Mouse (Mus musculus) embryonic facial prominence, embryonic 13.5 days (tissue): ENCODE measurements around the gene Fam32a. TPM values are rescaled to one million over a fixed set of nuclear protein-coding genes. Genes with fewer than 3 reads are reported as not detected.
A peak's percentile ranks its signal among the peaks of the same experiment; 100 is the strongest.

ENCODE experiments used
- ATAC-seq: fragments of 200-750 bp; cut with Nextera tagmentation; 2 replicates; pipeline ENCODE4 v1.8.0; 2017; ENCODE audit warnings: low read depth; ENCODE audit not compliant: insufficient number of reproducible peaks, insufficient read depth, low FRiP score, low TSS enrichment
- H3K27ac ChIP-seq: fragments of 300-500 bp; sonication (generic); 2 replicates; pipeline ENCODE4 v1.5.1; 2015; ENCODE audit warnings: moderate library complexity, mild to moderate bottlenecking, inconsistent platforms
- H3K27me3 ChIP-seq: fragments of 300-500 bp; sonication (generic); 2 replicates; pipeline ENCODE4 v1.6.1; 2015; ENCODE audit warnings: mild to moderate bottlenecking, inconsistent platforms
- H3K36me3 ChIP-seq: fragments of 300-500 bp; sonication (generic); 2 replicates; pipeline ENCODE4 v1.6.1; 2015; ENCODE audit warnings: mild to moderate bottlenecking, inconsistent platforms
- H3K4me1 ChIP-seq: fragments of 300-500 bp; sonication (generic); 2 replicates; pipeline ENCODE4 v1.6.1; 2015; ENCODE audit warnings: inconsistent platforms
- H3K4me2 ChIP-seq: fragments of 300-500 bp; sonication (generic); 2 replicates; pipeline ENCODE4 v1.6.1; 2015; ENCODE audit warnings: moderate library complexity, mild to moderate bottlenecking, inconsistent platforms
- H3K4me3 ChIP-seq: fragments of 300-500 bp; sonication (generic); 2 replicates; pipeline ENCODE4 v1.5.1; 2015; ENCODE audit warnings: mild to moderate bottlenecking, inconsistent platforms
- H3K9ac ChIP-seq: fragments of 300-500 bp; sonication (generic); 2 replicates; pipeline ENCODE4 v1.6.1; 2015; ENCODE audit warnings: mild to moderate bottlenecking, inconsistent platforms
- H3K9me3 ChIP-seq: fragments of 300-500 bp; sonication (generic); 2 replicates; pipeline ENCODE4 v1.6.1; 2016; ENCODE audit warnings: inconsistent platforms
- WGBS: fragments of 180-500 bp; shearing (Covaris S2); methylation state at CpG from one replicate; pipeline ENCODE4 v1.1.7; 2015; ENCODE audit warnings: mixed read lengths; 5-methylcytosine and 5-hydroxymethylcytosine counted together
- polyA plus RNA-seq: library from polyadenylated mRNA; unstranded; fragments of >200 nt; fragmentation: Nextera tagmentation; extraction: Ambion mirVana; gene quantifications from 2 replicates; pipeline ENCODE4 v1.2.1, GENCODE M21; 2015

Fam32a gene
- polyA plus RNA-seq, 1 experiment from 2014 or later: 75.3 TPM

- Histone ChIP-seq H3K4me3 (no peak overlapping the region), H3K36me3 (no peaks in the 10 kb centered on the region), H3K27ac (no peak overlapping the region), H3K9ac (no peak overlapping the region), H3K27me3 (peaks cover 5% of the 10 kb centered on the region; the same call in 1 of the 2 replicates), H3K4me2 (no peak overlapping the region), H3K4me1 (no peaks in the 10 kb centered on the region), H3K9me3 (no peaks in the 10 kb centered on the region)
- ATAC-seq: no peak
- 77% methylated on average over 1 of the region's 1 CpGs for WGBS
Observed at GRCm38 (mm10) chr8:72211846-72212245, 7.7 kb upstream of the Fam32a start.

GRCm38 (mm10) chr8:72212751-72213150, 6.8 kb upstream of the Fam32a start, which contains the start of gene Cib3:
Cib3 (minus strand) TSS chr8:72212837.
- ATAC-seq: no peak
- Histone ChIP-seq H3K36me3 (no peaks in the 10 kb centered on the region), H3K9ac (no peak within 1 kb of the TSS), H3K27ac (no peak within 1 kb of the TSS), H3K4me1 (no peaks in the 10 kb centered on the region), H3K27me3 (peaks cover 5% of the 10 kb centered on the region; the same call in 1 of the 2 replicates), H3K4me2 (no peak within 1 kb of the TSS), H3K9me3 (no peaks in the 10 kb centered on the region), H3K4me3 (no peak within 1 kb of the TSS)
- WGBS: 52% methylated on average over 4 of the region's 4 CpGs

DNA sequence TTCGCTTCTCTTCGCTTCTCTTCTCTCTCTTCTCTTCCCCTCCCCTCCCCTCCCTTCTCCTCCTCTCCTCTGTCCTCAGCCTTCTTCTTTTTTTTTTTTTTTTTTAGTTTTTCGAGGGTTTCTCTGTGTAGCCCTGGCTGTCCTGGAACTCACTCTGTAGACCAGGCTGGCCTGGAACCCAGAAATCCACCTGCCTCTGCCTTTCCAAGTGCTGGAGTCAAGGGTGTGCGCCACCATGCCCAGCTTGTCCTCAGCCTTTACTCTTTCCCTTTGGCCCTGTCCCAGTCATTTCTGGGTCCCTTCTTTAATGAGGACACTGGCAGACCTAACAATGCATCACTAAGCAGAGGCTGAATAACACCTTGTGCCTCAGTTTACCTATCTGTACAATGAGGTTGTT, 6.0 kb upstream of the Fam32a start, which contains the start of gene Gm11034:
Gene Gm11034 (minus strand): TSS at position 101 of the 400 bp plus-strand sequence.
- H3K4me1 ChIP-seq: no peaks in the 10 kb centered on the region
- H3K27me3 ChIP-seq: peaks cover 5% of the 10 kb centered on the region; the same call in 1 of the 2 replicates
- no peak within 1 kb of the TSS for H3K27ac ChIP-seq
- H3K4me3 ChIP-seq: no peak within 1 kb of the TSS
- no peak for ATAC-seq
- H3K4me2 ChIP-seq: no peak within 1 kb of the TSS
- no peaks in the 10 kb centered on the region for H3K9me3 ChIP-seq
- WGBS: 75% methylated on average over 4 of the region's 4 CpGs
- no peaks in the 10 kb centered on the region for H3K36me3 ChIP-seq
- no peak within 1 kb of the TSS for H3K9ac ChIP-seq

GRCm38 (mm10) chr8:72215060-72215459, 4.5 kb upstream of the Fam32a start:
- 41% methylated on average over 2 of the region's 2 CpGs for WGBS
- Histone ChIP-seq H3K9me3 (no peaks in the 10 kb centered on the region), H3K4me3 (no peak overlapping the region), H3K9ac (no peak overlapping the region), H3K27me3 (peaks cover 5% of the 10 kb centered on the region; the same call in 1 of the 2 replicates), H3K36me3 (no peaks in the 10 kb centered on the region), H3K4me2 (no peak overlapping the region), H3K27ac (no peak overlapping the region), H3K4me1 (no peaks in the 10 kb centered on the region)
- ATAC-seq: no peak

DNA sequence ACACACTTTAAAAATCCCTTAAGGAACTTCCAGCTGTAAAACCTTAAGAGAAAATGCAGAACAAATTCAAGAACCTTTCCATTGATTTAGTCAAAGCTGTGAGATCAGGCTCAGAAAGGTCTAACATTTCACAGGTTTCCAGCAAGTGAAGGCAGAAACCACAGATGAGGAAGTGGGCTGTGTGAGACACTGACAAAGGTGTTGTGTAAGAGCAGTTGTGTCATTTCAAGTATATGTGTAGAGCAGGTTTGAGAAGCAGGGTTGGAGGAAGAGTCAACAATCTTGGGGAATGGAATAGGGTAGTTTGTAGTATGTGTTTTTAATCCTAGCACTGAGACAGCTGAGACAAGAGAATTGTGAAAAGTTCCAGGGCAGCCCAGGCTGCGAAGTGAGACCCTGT, 3.7 kb upstream of the Fam32a start:
- Histone ChIP-seq H3K27me3 (peaks cover 5% of the 10 kb centered on the region; the same call in 1 of the 2 replicates), H3K9me3 (no peaks in the 10 kb centered on the region), H3K27ac (no peak overlapping the region), H3K4me2 (no peak overlapping the region), H3K9ac (no peak overlapping the region), H3K36me3 (0 out of 2 replicates have a peak, but pooled peaks cover under 1% of the 10 kb centered on the region), H3K4me1 (peaks cover 8% of the 10 kb centered on the region), H3K4me3 (no peak overlapping the region)
- WGBS: 48% methylated on average over 1 of the region's 1 CpGs
- no peak for ATAC-seq

DNA sequence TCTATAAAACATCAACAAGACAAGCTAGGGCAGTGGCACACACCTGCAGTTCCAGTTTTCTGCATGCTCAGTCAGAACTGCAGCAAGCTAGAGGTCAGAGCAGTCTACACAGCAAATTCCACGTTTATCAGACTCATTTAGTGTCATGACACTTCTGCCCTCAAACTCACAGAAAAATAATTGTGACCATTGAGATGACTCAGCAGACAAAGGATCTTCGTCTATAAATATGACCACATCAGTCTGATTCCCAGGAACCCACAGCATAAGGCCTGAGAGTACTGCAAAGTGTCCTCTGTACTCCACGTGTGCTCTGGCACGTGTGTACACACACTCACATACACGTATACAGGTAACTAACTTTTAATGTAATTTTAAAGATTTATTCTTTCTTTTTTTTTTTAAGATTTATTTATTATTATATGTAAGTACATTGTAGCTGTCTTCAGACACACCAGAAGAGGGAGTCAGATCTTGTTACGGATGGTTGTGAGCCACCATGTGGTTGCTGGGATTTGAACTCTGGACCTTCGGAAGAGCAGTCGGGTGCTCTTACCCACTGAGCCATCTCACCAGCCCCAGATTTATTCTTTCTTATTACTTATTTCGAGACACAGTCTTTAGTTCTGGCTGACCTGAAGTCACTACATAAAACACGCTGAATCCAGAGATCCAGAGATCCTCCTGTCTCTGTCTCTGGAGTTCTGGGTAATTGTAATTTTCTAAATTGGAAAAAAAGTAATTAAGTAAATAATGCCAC, 569 bp upstream of the Fam32a start:
- H3K4me3 ChIP-seq: peak overlapping the region; percentile 86
- peaks cover 5% of the 10 kb centered on the region; the same call in 1 of the 2 replicates for H3K27me3 ChIP-seq
- H3K9ac ChIP-seq: no peak overlapping the region
- 81% methylated on average over 10 of the region's 10 CpGs for WGBS
- no peak for ATAC-seq
- H3K27ac ChIP-seq: no peak overlapping the region
- no peaks in the 10 kb centered on the region for H3K9me3 ChIP-seq
- H3K36me3 ChIP-seq: peaks cover 32% of the 10 kb centered on the region
- peak overlapping the region; percentile 77 for H3K4me2 ChIP-seq
- peaks cover 13% of the 10 kb centered on the region for H3K4me1 ChIP-seq

DNA sequence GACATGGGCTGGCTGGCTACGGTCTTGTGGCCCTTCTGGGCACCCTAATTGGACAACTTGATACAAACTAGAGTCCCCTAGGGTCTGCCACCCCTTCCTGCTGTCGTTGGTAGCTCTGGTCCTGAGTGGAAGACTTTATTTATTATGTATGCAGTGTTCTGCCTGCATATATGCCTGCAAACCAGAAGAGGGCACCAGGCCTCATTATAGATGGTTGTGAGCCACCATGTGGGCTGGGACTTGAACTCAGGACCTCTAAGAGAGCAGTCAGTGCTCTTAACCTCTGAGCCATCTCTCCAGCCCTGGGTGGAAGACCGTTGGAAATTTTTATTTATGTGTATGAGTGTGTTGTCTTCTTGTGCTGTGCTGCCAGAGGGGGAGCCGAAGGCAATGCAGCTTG, 1.2 kb downstream of the Fam32a start:
- Histone ChIP-seq H3K27ac (no peak overlapping the region), H3K9me3 (no peaks in the 10 kb centered on the region), H3K4me2 (peak overlapping the region; percentile 77), H3K36me3 (peaks cover 34% of the 10 kb centered on the region), H3K4me3 (peak overlapping the region; percentile 86), H3K4me1 (peaks cover 13% of the 10 kb centered on the region), H3K27me3 (no peaks in the 10 kb centered on the region), H3K9ac (no peak overlapping the region)
- 87% methylated on average over 4 of the region's 4 CpGs for WGBS
- ATAC-seq: 0 out of 2 replicates have a peak, but pooled peaks have one; percentile 4

DNA sequence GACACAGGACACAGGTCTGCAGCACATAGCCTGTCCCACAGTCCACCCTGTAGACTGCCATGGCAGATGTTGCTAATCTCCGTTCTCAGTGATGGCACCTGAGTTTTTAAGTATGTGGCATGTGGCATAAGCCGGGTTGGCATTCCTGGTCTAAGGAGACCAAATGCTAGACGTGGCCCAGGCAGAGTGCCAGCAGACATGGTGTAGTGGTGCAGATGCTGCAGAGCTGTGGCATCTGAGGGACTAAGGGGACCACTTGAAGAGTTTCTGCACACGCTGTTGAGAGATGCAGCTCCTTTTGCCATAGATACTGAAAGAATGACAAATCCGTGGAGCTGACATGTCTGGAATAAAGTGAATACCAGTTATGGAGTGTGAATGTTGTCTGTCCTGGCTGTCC, 3.1 kb downstream of the Fam32a start:
- H3K27ac ChIP-seq: no peak overlapping the region
- H3K4me2 ChIP-seq: no peak overlapping the region
- ATAC-seq: no peak
- no peak overlapping the region for H3K9ac ChIP-seq
- no peak overlapping the region for H3K4me3 ChIP-seq
- H3K27me3 ChIP-seq: no peaks in the 10 kb centered on the region
- peaks cover 13% of the 10 kb centered on the region for H3K4me1 ChIP-seq
- no peaks in the 10 kb centered on the region for H3K9me3 ChIP-seq
- WGBS: 91% methylated on average over 5 of the region's 5 CpGs
- peaks cover 34% of the 10 kb centered on the region for H3K36me3 ChIP-seq

DNA sequence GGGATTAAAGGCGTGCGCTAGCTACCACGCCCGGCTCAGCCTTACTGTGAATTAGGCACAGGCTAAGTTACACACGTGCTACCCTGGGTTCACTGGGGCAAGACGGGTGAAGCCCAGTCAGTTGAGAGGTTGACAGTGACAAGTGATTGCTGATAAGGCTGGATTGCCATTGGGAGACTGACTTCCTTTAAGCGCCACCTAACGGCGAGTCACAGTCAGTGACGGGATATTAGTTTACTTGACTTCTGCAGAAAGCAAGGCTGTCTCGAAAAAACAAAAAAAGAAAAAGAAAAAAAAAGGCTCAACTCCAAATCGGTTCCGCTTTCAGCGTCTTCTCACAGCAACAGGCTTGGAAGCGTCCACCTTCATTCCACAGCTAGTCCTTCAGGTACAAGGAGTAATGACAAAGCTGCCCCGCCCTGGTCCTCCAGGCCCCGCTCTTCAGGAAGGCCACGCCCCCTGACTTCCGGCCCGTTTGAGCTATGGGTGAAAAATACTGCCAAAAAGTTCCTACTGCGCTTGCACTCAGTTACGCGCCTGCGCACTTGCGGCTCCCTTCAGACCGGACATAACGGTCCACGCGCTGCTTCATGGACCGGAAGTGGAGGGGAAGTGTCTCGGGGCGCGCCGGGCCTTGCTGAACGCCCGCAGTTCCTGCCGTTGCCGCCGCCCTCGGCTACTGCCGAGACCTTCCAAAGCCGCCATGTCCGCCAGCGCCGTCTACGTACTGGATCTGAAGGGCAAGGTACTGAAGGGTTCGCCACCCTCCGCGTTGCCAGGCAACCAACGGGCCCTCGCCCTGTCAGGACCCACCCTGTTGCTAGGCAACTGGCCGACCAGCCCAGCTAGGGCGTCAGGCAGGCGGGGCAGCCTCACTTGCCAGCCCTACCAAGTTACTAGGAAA, 20.2 kb downstream of the Fam32a start, which contains the start of gene Ap1m1:
Gene Ap1m1 (plus strand): TSS at position 520 of the 904 bp plus-strand sequence.
- Histone ChIP-seq H3K9me3 (no peaks in the 10 kb centered on the region), H3K27me3 (no peaks in the 10 kb centered on the region), H3K4me2 (peak within 1 kb of the TSS; percentile 70), H3K27ac (peak within 1 kb of the TSS; percentile 95), H3K4me3 (peak within 1 kb of the TSS; percentile 73), H3K36me3 (peaks cover 10% of the 10 kb centered on the region; the same call in 1 of the 2 replicates), H3K9ac (peak within 1 kb of the TSS; percentile 74), H3K4me1 (peaks cover 10% of the 10 kb centered on the region)
- peak; percentile 96 for ATAC-seq
- WGBS: 1% methylated on average over 54 of the region's 54 CpGs

DNA sequence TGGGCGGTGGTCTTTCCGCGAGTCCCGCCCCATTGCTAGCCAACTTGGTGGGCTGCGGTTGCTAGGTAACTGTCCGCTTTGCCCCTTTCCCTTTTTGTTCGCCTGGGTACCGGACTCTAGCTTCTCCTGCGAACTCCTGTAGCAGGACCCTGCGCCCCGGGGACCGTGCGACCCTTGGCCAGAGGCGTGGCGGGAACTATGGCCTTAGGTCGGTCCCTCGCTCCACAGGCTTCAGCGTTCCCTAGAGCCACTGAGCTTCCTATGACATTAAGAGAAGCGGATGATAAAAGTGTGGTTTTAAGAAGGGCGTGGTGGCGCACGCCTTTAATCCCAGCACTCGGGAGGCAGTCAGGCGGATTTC, 20.9 kb downstream of the Fam32a start:
- no peak; the same call in 1 of the 2 replicates for ATAC-seq

DNA sequence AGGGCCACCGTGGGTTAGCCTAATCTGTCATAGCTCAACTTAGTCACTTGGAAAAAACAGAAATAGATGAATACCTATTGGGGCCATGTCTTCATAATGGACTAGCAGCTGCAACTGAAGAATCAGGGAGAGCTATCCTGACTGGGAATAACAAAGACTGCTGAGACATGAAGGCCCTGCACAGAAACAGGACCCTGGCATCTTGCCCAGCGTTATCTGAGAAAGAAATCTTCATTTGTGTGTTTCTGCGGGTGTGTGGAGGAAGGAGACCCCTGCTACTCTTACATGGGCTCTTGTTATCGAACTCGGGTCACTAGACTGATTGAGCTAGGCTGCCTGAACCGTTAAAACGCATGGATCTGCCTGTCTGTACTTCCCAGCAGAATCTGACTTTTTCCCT, 21.4 kb downstream of the Fam32a start:
- Histone ChIP-seq H3K36me3 (peaks cover 10% of the 10 kb centered on the region; the same call in 1 of the 2 replicates), H3K27ac (no peak overlapping the region), H3K9me3 (no peaks in the 10 kb centered on the region), H3K4me3 (peak overlapping the region; percentile 73), H3K4me2 (peak overlapping the region; percentile 70), H3K4me1 (peaks cover 10% of the 10 kb centered on the region), H3K27me3 (no peaks in the 10 kb centered on the region), H3K9ac (peak overlapping the region; percentile 74)
- 76% methylated on average over 7 of the region's 7 CpGs for WGBS
- no peak for ATAC-seq

More for the DNA sequence above, 20.9 kb downstream of the Fam32a start:
- 2% methylated on average over 24 of the region's 24 CpGs for WGBS
- Histone ChIP-seq H3K9ac (peak overlapping the region; percentile 74), H3K4me1 (peaks cover 10% of the 10 kb centered on the region), H3K36me3 (peaks cover 10% of the 10 kb centered on the region; the same call in 1 of the 2 replicates), H3K9me3 (no peaks in the 10 kb centered on the region), H3K4me3 (peak overlapping the region; percentile 73), H3K4me2 (peak overlapping the region; percentile 70), H3K27ac (peak overlapping the region; percentile 95), H3K27me3 (no peaks in the 10 kb centered on the region)
